Mouse (Mus musculus): ENCODE measurements at regions not wholly inside any gene's neighbourhood (a gene's known extent, or its start where the extent isn't known, plus 50 kb on each side); places are given as distances from the start of the nearest gene placed in this dataset.

- Histone ChIP-seq H3K4me2 (no peak overlapping the region), H3K36me3 (ENCODE audit: control insufficient read depth, insufficient read depth, low read length) (no peaks in the 10 kb centered on the region), H3K4me3 (ENCODE audit: low read depth, low read length) (no peak overlapping the region), H3K27me3 (replicated peaks; ENCODE audit: control insufficient read depth, insufficient read depth, low read length) (no peaks in the 10 kb centered on the region), H3K9me3 (ENCODE audit: control insufficient read depth, low read length) (no peaks in the 10 kb centered on the region), H3K9ac (ENCODE audit: low read depth, low read length) (no peak overlapping the region), H3K27ac (ENCODE audit: low read depth, low read length) (no peak overlapping the region), H3K4me1 (replicated peaks; ENCODE audit: control insufficient read depth, insufficient read depth, low read length) (no peaks in the 10 kb centered on the region)
- WGBS: 76% methylated on average over 1 of the region's 1 CpGs
- DNase-seq (ENCODE audit: low spot score) (no peak), ATAC-seq (replicated peaks; ENCODE audit: low FRiP score) (no peak)
Observed at GRCm38 (mm10) chr6:33117877-33118276, 57.8 kb upstream of the Chchd3 start.

GRCm38 (mm10) chr6:33120581-33120980 is 60.5 kb upstream of the Chchd3 start:
- H3K27ac ChIP-seq (ENCODE audit: low read depth, low read length): no peak overlapping the region
- DNase-seq (ENCODE audit: low spot score) (no peak), ATAC-seq (replicated peaks; ENCODE audit: low FRiP score) (no peak)
- no peaks in the 10 kb centered on the region for H3K4me1 ChIP-seq (replicated peaks; ENCODE audit: control insufficient read depth, insufficient read depth, low read length)
- H3K9me3 ChIP-seq (ENCODE audit: control insufficient read depth, low read length): no peaks in the 10 kb centered on the region
- no peak overlapping the region for H3K4me2 ChIP-seq
- no peak overlapping the region for H3K9ac ChIP-seq (ENCODE audit: low read depth, low read length)
- H3K27me3 ChIP-seq (replicated peaks; ENCODE audit: control insufficient read depth, insufficient read depth, low read length): no peaks in the 10 kb centered on the region
- H3K4me3 ChIP-seq (ENCODE audit: low read depth, low read length): no peak overlapping the region
- H3K36me3 ChIP-seq (ENCODE audit: control insufficient read depth, insufficient read depth, low read length): no peaks in the 10 kb centered on the region

GRCm38 (mm10) chr6:33126574-33126973 is 66.5 kb upstream of the Chchd3 start:
- no peaks in the 10 kb centered on the region for H3K27me3 ChIP-seq (replicated peaks; ENCODE audit: control insufficient read depth, insufficient read depth, low read length)
- H3K4me1 ChIP-seq (replicated peaks; ENCODE audit: control insufficient read depth, insufficient read depth, low read length): no peaks in the 10 kb centered on the region
- no peak for ATAC-seq (replicated peaks; ENCODE audit: low FRiP score)
- DNase-seq (ENCODE audit: low spot score): peak; percentile 70
- H3K27ac ChIP-seq (ENCODE audit: low read depth, low read length): no peak overlapping the region
- 10% methylated on average over 8 of the region's 8 CpGs for WGBS
- H3K36me3 ChIP-seq (ENCODE audit: control insufficient read depth, insufficient read depth, low read length): no peaks in the 10 kb centered on the region
- H3K4me2 ChIP-seq: no peak overlapping the region
- no peaks in the 10 kb centered on the region for H3K9me3 ChIP-seq (ENCODE audit: control insufficient read depth, low read length)
- H3K4me3 ChIP-seq (ENCODE audit: low read depth, low read length): no peak overlapping the region
- no peak overlapping the region for H3K9ac ChIP-seq (ENCODE audit: low read depth, low read length)

GRCm38 (mm10) chr6:33136906-33137305 is 76.8 kb upstream of the Chchd3 start:
- Histone ChIP-seq H3K4me1 (replicated peaks; ENCODE audit: control insufficient read depth, insufficient read depth, low read length) (no peaks in the 10 kb centered on the region), H3K9ac (ENCODE audit: low read depth, low read length) (no peak overlapping the region), H3K9me3 (ENCODE audit: control insufficient read depth, low read length) (no peaks in the 10 kb centered on the region), H3K36me3 (ENCODE audit: control insufficient read depth, insufficient read depth, low read length) (no peaks in the 10 kb centered on the region), H3K4me2 (no peak overlapping the region), H3K27ac (ENCODE audit: low read depth, low read length) (no peak overlapping the region), H3K4me3 (ENCODE audit: low read depth, low read length) (no peak overlapping the region), H3K27me3 (replicated peaks; ENCODE audit: control insufficient read depth, insufficient read depth, low read length) (no peaks in the 10 kb centered on the region)
- DNase-seq (ENCODE audit: low spot score) (no peak), ATAC-seq (replicated peaks; ENCODE audit: low FRiP score) (no peak)
- 76% methylated on average over 7 of the region's 7 CpGs for WGBS

GRCm38 (mm10) chr6:33137823-33138222 is 77.8 kb upstream of the Chchd3 start:
- no peaks in the 10 kb centered on the region for H3K9me3 ChIP-seq (ENCODE audit: control insufficient read depth, low read length)
- WGBS: 40% methylated on average over 8 of the region's 8 CpGs
- H3K4me1 ChIP-seq (replicated peaks; ENCODE audit: control insufficient read depth, insufficient read depth, low read length): no peaks in the 10 kb centered on the region

GRCm38 (mm10) chr6:33166479-33166878 is 82.4 kb upstream of the Exoc4 start:
- no peaks in the 10 kb centered on the region for H3K36me3 ChIP-seq (ENCODE audit: control insufficient read depth, insufficient read depth, low read length)
- no peak for ATAC-seq (replicated peaks; ENCODE audit: low FRiP score)
- no peak overlapping the region for H3K4me2 ChIP-seq
- H3K4me3 ChIP-seq (ENCODE audit: low read depth, low read length): no peak overlapping the region
- 86% methylated on average over 11 of the region's 11 CpGs for WGBS
- H3K9me3 ChIP-seq (ENCODE audit: control insufficient read depth, low read length): no peaks in the 10 kb centered on the region
- H3K9ac ChIP-seq (ENCODE audit: low read depth, low read length): no peak overlapping the region
- H3K4me1 ChIP-seq (replicated peaks; ENCODE audit: control insufficient read depth, insufficient read depth, low read length): no peaks in the 10 kb centered on the region
- no peak overlapping the region for H3K27ac ChIP-seq (ENCODE audit: low read depth, low read length)
- no peaks in the 10 kb centered on the region for H3K27me3 ChIP-seq (replicated peaks; ENCODE audit: control insufficient read depth, insufficient read depth, low read length)
- no peak for DNase-seq (ENCODE audit: low spot score)

More at GRCm38 (mm10) chr6:33137823-33138222, 77.8 kb upstream of the Chchd3 start:
- Histone ChIP-seq H3K27me3 (replicated peaks; ENCODE audit: control insufficient read depth, insufficient read depth, low read length) (no peaks in the 10 kb centered on the region), H3K9ac (ENCODE audit: low read depth, low read length) (no peak overlapping the region), H3K27ac (ENCODE audit: low read depth, low read length) (no peak overlapping the region), H3K4me3 (ENCODE audit: low read depth, low read length) (no peak overlapping the region), H3K4me2 (no peak overlapping the region), H3K36me3 (ENCODE audit: control insufficient read depth, insufficient read depth, low read length) (no peaks in the 10 kb centered on the region)
- no peak for DNase-seq (ENCODE audit: low spot score)
- no peak for ATAC-seq (replicated peaks; ENCODE audit: low FRiP score)

- Histone ChIP-seq H3K9ac (ENCODE audit: low read depth, low read length) (no peak overlapping the region), H3K9me3 (ENCODE audit: control insufficient read depth, low read length) (no peaks in the 10 kb centered on the region), H3K4me2 (no peak overlapping the region), H3K27me3 (replicated peaks; ENCODE audit: control insufficient read depth, insufficient read depth, low read length) (no peaks in the 10 kb centered on the region), H3K27ac (ENCODE audit: low read depth, low read length) (no peak overlapping the region), H3K4me3 (ENCODE audit: low read depth, low read length) (no peak overlapping the region), H3K36me3 (ENCODE audit: control insufficient read depth, insufficient read depth, low read length) (no peaks in the 10 kb centered on the region), H3K4me1 (replicated peaks; ENCODE audit: control insufficient read depth, insufficient read depth, low read length) (no peaks in the 10 kb centered on the region)
- DNase-seq (ENCODE audit: low spot score) (no peak), ATAC-seq (replicated peaks; ENCODE audit: low FRiP score) (no peak)
- 87% methylated on average over 12 of the region's 12 CpGs for WGBS
Observed at GRCm38 (mm10) chr6:33173606-33174005, 75.3 kb upstream of the Exoc4 start.

GRCm38 (mm10) chr6:33174616-33175015 is 74.3 kb upstream of the Exoc4 start:
- no peak overlapping the region for H3K4me3 ChIP-seq (ENCODE audit: low read depth, low read length)
- no peaks in the 10 kb centered on the region for H3K4me1 ChIP-seq (replicated peaks; ENCODE audit: control insufficient read depth, insufficient read depth, low read length)
- 44% methylated on average over 6 of the region's 6 CpGs for WGBS
- no peaks in the 10 kb centered on the region for H3K9me3 ChIP-seq (ENCODE audit: control insufficient read depth, low read length)
- no peak overlapping the region for H3K27ac ChIP-seq (ENCODE audit: low read depth, low read length)
- DNase-seq (ENCODE audit: low spot score): no peak
- H3K36me3 ChIP-seq (ENCODE audit: control insufficient read depth, insufficient read depth, low read length): no peaks in the 10 kb centered on the region
- H3K27me3 ChIP-seq (replicated peaks; ENCODE audit: control insufficient read depth, insufficient read depth, low read length): no peaks in the 10 kb centered on the region
- H3K4me2 ChIP-seq: no peak overlapping the region
- no peak for ATAC-seq (replicated peaks; ENCODE audit: low FRiP score)
- H3K9ac ChIP-seq (ENCODE audit: low read depth, low read length): no peak overlapping the region

- H3K4me1 ChIP-seq (replicated peaks; ENCODE audit: control insufficient read depth, insufficient read depth, low read length): no peaks in the 10 kb centered on the region; the same call in 1 of the 2 replicates
- no peaks in the 10 kb centered on the region for H3K9me3 ChIP-seq (ENCODE audit: control insufficient read depth, low read length)
- H3K36me3 ChIP-seq (ENCODE audit: control insufficient read depth, insufficient read depth, low read length): no peaks in the 10 kb centered on the region
- H3K4me2 ChIP-seq: no peak overlapping the region
- 77% methylated on average over 11 of the region's 11 CpGs for WGBS
- no peak for ATAC-seq (replicated peaks; ENCODE audit: low FRiP score)
- no peaks in the 10 kb centered on the region for H3K27me3 ChIP-seq (replicated peaks; ENCODE audit: control insufficient read depth, insufficient read depth, low read length)
- H3K4me3 ChIP-seq (ENCODE audit: low read depth, low read length): no peak overlapping the region
- H3K9ac ChIP-seq (ENCODE audit: low read depth, low read length): no peak overlapping the region
- no peak overlapping the region for H3K27ac ChIP-seq (ENCODE audit: low read depth, low read length)
- DNase-seq (ENCODE audit: low spot score): no peak
Observed at GRCm38 (mm10) chr6:33189521-33190246, 59.2 kb upstream of the Exoc4 start.
